Mouse (Mus musculus) liver, adult 2 months (tissue): ENCODE results near the gene Gpc6.

Experiments
- CTCF ChIP-seq: fragments of 200-500 bp; IDR thresholded peaks from 2 replicates; pipeline ENCODE4 v1.5.1; 2011; ENCODE audit warnings: low read depth, low read length, control low read depth
- POLR2A ChIP-seq: fragments of 200-500 bp; IDR thresholded peaks from 2 replicates; pipeline ENCODE4 v1.6.1; 2011; ENCODE audit warnings: low read length, control low read depth; ENCODE audit not compliant: insufficient read depth; ENCODE audit errors: extremely low read depth

- no peak for TF ChIP-seq POLR2A
- no peak for TF ChIP-seq CTCF
These were observed 678.7 kb downstream of the Gpc6 start for GRCm38 (mm10) chr14:117603837-117604236.
